Mouse (Mus musculus): Measurements from ENCODE around the gene Serp2. TPM values are rescaled to one million over a fixed set of nuclear protein-coding genes. Genes with fewer than 3 reads are reported as not detected.
A peak's percentile ranks its signal among the peaks of the same experiment; 100 is the strongest.

Gene Serp2
- polyA plus RNA-seq, 1 experiment from 2014 or later: 9.2 TPM

GRCm38 (mm10) chr14:76592721-76593120, 36.0 kb upstream of the Serp2 start:
- no peaks in the 10 kb centered on the region for H3K36me3 ChIP-seq
- no peak overlapping the region for H3K9ac ChIP-seq
- peaks cover 35% of the 10 kb centered on the region for H3K4me1 ChIP-seq
- 91% methylated on average over 12 of the region's 12 CpGs for WGBS
- ATAC-seq (ENCODE audit: insufficient read depth, low FRiP score, low read depth): no peak
- no peaks in the 10 kb centered on the region for H3K27me3 ChIP-seq (replicated peaks)
- no peak overlapping the region for H3K27ac ChIP-seq
- H3K4me2 ChIP-seq: no peak overlapping the region
- no peak overlapping the region for H3K4me3 ChIP-seq (replicated peaks)
- no peaks in the 10 kb centered on the region for H3K9me3 ChIP-seq

DNA sequence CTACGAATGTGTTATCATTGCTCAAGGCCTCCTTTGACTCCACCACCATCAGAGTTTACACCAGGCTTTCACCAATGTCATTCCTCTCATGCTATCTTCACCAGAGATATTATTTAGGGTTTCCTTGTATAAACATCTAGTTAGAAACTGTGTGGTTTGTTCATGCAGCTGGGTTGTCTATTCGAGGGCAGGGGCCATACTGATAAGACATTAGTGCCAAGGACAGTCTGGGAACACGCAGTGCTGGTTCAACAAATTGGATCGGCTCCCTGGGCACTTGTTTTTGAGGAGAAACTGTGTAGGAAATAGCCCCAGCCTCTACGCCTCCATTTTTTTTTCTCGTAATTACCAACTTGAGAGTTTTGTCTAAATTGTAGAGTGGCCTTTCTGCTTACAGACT, 35.4 kb upstream of the Serp2 start:
- peaks cover 31% of the 10 kb centered on the region for H3K4me1 ChIP-seq
- H3K9ac ChIP-seq: no peak overlapping the region
- WGBS: 73% methylated on average over 6 of the region's 6 CpGs

GRCm38 (mm10) chr14:76590134-76590533, 33.4 kb upstream of the Serp2 start:
- Histone ChIP-seq H3K36me3 (no peaks in the 10 kb centered on the region), H3K9ac (no peak overlapping the region), H3K27ac (peak overlapping the region; percentile 73), H3K4me2 (no peak overlapping the region), H3K27me3 (replicated peaks) (no peaks in the 10 kb centered on the region), H3K4me3 (replicated peaks) (no peak overlapping the region), H3K4me1 (peaks cover 20% of the 10 kb centered on the region), H3K9me3 (no peaks in the 10 kb centered on the region)
- 53% methylated on average over 7 of the region's 7 CpGs for WGBS
- ATAC-seq (ENCODE audit: insufficient read depth, low FRiP score, low read depth): 0 out of 2 replicates have a peak, but pooled peaks have one; percentile 25

More for the DNA sequence above, 35.4 kb upstream of the Serp2 start:
- no peaks in the 10 kb centered on the region for H3K9me3 ChIP-seq
- no peak overlapping the region for H3K27ac ChIP-seq
- no peak for ATAC-seq (ENCODE audit: insufficient read depth, low FRiP score, low read depth)
- H3K4me2 ChIP-seq: no peak overlapping the region
- no peaks in the 10 kb centered on the region for H3K27me3 ChIP-seq (replicated peaks)
- H3K36me3 ChIP-seq: no peaks in the 10 kb centered on the region
- H3K4me3 ChIP-seq (replicated peaks): no peak overlapping the region

GRCm38 (mm10) chr14:76589671-76590070, 33.0 kb upstream of the Serp2 start:
- Histone ChIP-seq H3K36me3 (no peaks in the 10 kb centered on the region), H3K9ac (no peak overlapping the region), H3K27ac (peak overlapping the region; percentile 73), H3K27me3 (replicated peaks) (no peaks in the 10 kb centered on the region), H3K4me1 (peaks cover 17% of the 10 kb centered on the region), H3K9me3 (no peaks in the 10 kb centered on the region), H3K4me3 (replicated peaks) (no peak overlapping the region), H3K4me2 (no peak overlapping the region)
- peak; percentile 36; the same call in 1 of the 2 replicates for ATAC-seq (ENCODE audit: insufficient read depth, low FRiP score, low read depth)
- WGBS: 35% methylated on average over 1 of the region's 1 CpGs

- Histone ChIP-seq H3K36me3 (no peaks in the 10 kb centered on the region), H3K4me1 (peaks cover 7% of the 10 kb centered on the region), H3K9me3 (no peaks in the 10 kb centered on the region), H3K27ac (no peak overlapping the region), H3K4me2 (peak overlapping the region; percentile 14; the same call in 1 of the 2 replicates), H3K27me3 (replicated peaks) (no peaks in the 10 kb centered on the region), H3K4me3 (replicated peaks) (no peak overlapping the region), H3K9ac (no peak overlapping the region)
- peak; percentile 59; the same call in 1 of the 2 replicates for ATAC-seq (ENCODE audit: insufficient read depth, low FRiP score, low read depth)
- 41% methylated on average over 13 of the region's 13 CpGs for WGBS
Measured at GRCm38 (mm10) chr14:76585831-76586405, 29.2 kb upstream of the Serp2 start.

GRCm38 (mm10) chr14:76583985-76584384, 27.3 kb upstream of the Serp2 start:
- Histone ChIP-seq H3K27me3 (replicated peaks) (no peaks in the 10 kb centered on the region), H3K4me2 (no peak overlapping the region), H3K4me1 (peaks cover 3% of the 10 kb centered on the region; the same call in 1 of the 2 replicates), H3K36me3 (no peaks in the 10 kb centered on the region), H3K9me3 (no peaks in the 10 kb centered on the region), H3K4me3 (replicated peaks) (no peak overlapping the region), H3K27ac (no peak overlapping the region), H3K9ac (no peak overlapping the region)
- 63% methylated on average over 7 of the region's 7 CpGs for WGBS
- no peak for ATAC-seq (ENCODE audit: insufficient read depth, low FRiP score, low read depth)

DNA sequence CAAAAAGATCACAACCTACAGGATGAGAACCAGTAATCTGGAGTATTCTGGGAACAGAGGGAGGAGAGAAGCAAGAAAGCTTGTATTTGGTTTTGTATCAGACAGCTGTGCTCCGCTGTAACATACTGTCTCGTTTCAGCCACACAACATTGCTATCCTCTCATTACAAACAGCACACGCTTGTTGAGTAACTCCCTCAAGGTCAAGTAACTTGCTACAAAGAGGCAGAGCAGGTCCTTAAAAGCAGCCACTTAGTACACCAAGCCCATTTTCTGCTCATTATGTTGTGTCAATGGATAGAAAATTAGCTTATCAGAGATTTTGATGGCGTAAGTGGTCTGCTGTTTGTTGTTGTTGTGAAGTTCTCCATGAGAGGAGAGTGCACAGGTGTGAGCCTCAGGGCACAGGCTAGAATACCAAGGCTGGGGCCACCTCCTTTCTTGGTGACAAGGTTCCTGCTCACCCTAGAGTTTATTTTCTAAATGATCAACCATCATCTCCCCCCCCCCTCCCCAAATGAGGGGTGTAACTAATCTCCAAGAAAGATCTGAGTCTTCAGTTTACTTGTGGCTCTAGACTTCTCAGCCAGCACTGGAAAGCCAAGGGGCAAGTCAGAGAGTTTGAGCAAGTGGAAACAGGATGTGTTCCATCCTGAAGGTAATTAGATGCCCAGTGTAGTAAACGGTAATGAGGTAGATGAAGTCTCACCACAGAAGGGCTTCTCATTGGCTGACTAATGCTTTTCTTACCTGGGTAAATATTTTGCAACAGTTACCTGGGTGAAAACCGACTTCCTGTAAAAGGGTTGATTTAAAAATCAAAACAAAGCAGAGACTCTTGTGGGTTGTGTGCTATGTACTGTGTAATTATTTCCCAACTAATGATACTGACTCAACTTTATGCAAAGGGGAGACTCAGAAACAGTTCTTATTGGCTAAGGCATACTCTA, 25.6 kb upstream of the Serp2 start:
- H3K27ac ChIP-seq: no peak overlapping the region
- WGBS: 69% methylated on average over 6 of the region's 6 CpGs

GRCm38 (mm10) chr14:76579660-76580061, 23.0 kb upstream of the Serp2 start:
- H3K4me2 ChIP-seq: no peak overlapping the region
- H3K27ac ChIP-seq: no peak overlapping the region
- H3K4me3 ChIP-seq (replicated peaks): no peak overlapping the region
- no peaks in the 10 kb centered on the region for H3K9me3 ChIP-seq
- no peaks in the 10 kb centered on the region for H3K36me3 ChIP-seq
- ATAC-seq (ENCODE audit: insufficient read depth, low FRiP score, low read depth): no peak; the same call in 1 of the 2 replicates
- no peak overlapping the region for H3K9ac ChIP-seq
- H3K27me3 ChIP-seq (replicated peaks): no peaks in the 10 kb centered on the region
- H3K4me1 ChIP-seq: peaks cover 3% of the 10 kb centered on the region; the same call in 1 of the 2 replicates
- 73% methylated on average over 2 of the region's 2 CpGs for WGBS

More for the DNA sequence above, 25.6 kb upstream of the Serp2 start:
- ATAC-seq (ENCODE audit: insufficient read depth, low FRiP score, low read depth): no peak
- H3K4me3 ChIP-seq (replicated peaks): no peak overlapping the region
- H3K27me3 ChIP-seq (replicated peaks): no peaks in the 10 kb centered on the region
- no peak overlapping the region for H3K9ac ChIP-seq
- no peaks in the 10 kb centered on the region for H3K9me3 ChIP-seq
- peaks cover 3% of the 10 kb centered on the region; the same call in 1 of the 2 replicates for H3K4me1 ChIP-seq
- no peak overlapping the region for H3K4me2 ChIP-seq
- no peaks in the 10 kb centered on the region for H3K36me3 ChIP-seq

- WGBS: 67% methylated on average over 2 of the region's 2 CpGs
- no peaks in the 10 kb centered on the region for H3K9me3 ChIP-seq
- H3K27ac ChIP-seq: no peak overlapping the region
- no peaks in the 10 kb centered on the region for H3K4me1 ChIP-seq
- no peak overlapping the region for H3K4me2 ChIP-seq
- no peak overlapping the region for H3K9ac ChIP-seq
- H3K4me3 ChIP-seq (replicated peaks): no peak overlapping the region
- no peaks in the 10 kb centered on the region for H3K27me3 ChIP-seq (replicated peaks)
- H3K36me3 ChIP-seq: no peaks in the 10 kb centered on the region
- ATAC-seq (ENCODE audit: insufficient read depth, low FRiP score, low read depth): no peak
Measured at GRCm38 (mm10) chr14:76577840-76578239, 21.2 kb upstream of the Serp2 start.

GRCm38 (mm10) chr14:76570292-76570691, 13.6 kb upstream of the Serp2 start:
- Histone ChIP-seq H3K9ac (no peak overlapping the region), H3K36me3 (no peaks in the 10 kb centered on the region), H3K27me3 (replicated peaks) (no peaks in the 10 kb centered on the region), H3K9me3 (no peaks in the 10 kb centered on the region), H3K27ac (no peak overlapping the region), H3K4me2 (no peak overlapping the region), H3K4me1 (peaks cover 11% of the 10 kb centered on the region; the same call in 1 of the 2 replicates), H3K4me3 (replicated peaks) (no peak overlapping the region)
- no peak for ATAC-seq (ENCODE audit: insufficient read depth, low FRiP score, low read depth)
- 66% methylated on average over 7 of the region's 7 CpGs for WGBS

- 16% methylated on average over 9 of the region's 9 CpGs for WGBS
- peak overlapping the region; percentile 73 for H3K27ac ChIP-seq
Measured at GRCm38 (mm10) chr14:76569271-76569961, 12.7 kb upstream of the Serp2 start.

More at GRCm38 (mm10) chr14:76569271-76569961, 12.7 kb upstream of the Serp2 start:
- 0 out of 2 replicates have a peak overlapping the region, but pooled peaks have one; percentile 13 for H3K4me2 ChIP-seq
- no peaks in the 10 kb centered on the region for H3K36me3 ChIP-seq
- H3K27me3 ChIP-seq (replicated peaks): no peaks in the 10 kb centered on the region
- peak; percentile 82 for ATAC-seq (ENCODE audit: insufficient read depth, low FRiP score, low read depth)
- no peak overlapping the region for H3K9ac ChIP-seq
- H3K4me3 ChIP-seq (replicated peaks): no peak overlapping the region
- H3K4me1 ChIP-seq: peaks cover 11% of the 10 kb centered on the region; the same call in 1 of the 2 replicates
- no peaks in the 10 kb centered on the region for H3K9me3 ChIP-seq
